Mouse (Mus musculus) cerebellum, adult 2 months (tissue): ENCODE measurements around the gene Gm49373.

Experiments
- CTCF ChIP-seq: fragments of 200-500 bp; IDR thresholded peaks from 2 replicates; pipeline ENCODE4 v1.5.1; 2011; ENCODE audit warnings: low read depth, mild to moderate bottlenecking, control low read depth, low read length, moderate library complexity, borderline replicate concordance; ENCODE audit not compliant: insufficient read depth
- POLR2A ChIP-seq: fragments of 200-500 bp; IDR thresholded peaks from 2 replicates; pipeline ENCODE4 v1.6.1; 2011; ENCODE audit warnings: low read length, control low read depth, borderline replicate concordance; ENCODE audit not compliant: insufficient read depth

- TF ChIP-seq CTCF, result no peak
- no peak for TF ChIP-seq POLR2A
These were observed 17.6 kb upstream of the Gm49373 start for GRCm38 (mm10) chr9:21090537-21090936.
